Mouse (Mus musculus) layer of hippocampus, adult 18-20 months (tissue): ENCODE measurements around the gene Fam163b. TPM values are rescaled to one million over a fixed set of nuclear protein-coding genes. Genes with fewer than 3 reads are reported as not detected.

Experiments used
- DNase-seq, 2 experiments: peaks; one replicate each; pipeline ENCODE4 v3.0.0; 2022; ENCODE audit warnings: low spot score in 2 of 2
- total RNA-seq, 2 experiments: library from RNA; stranded (reverse); gene quantifications; 2 replicates each; pipeline ENCODE4 v1.2.3; 2021

Gene Fam163b
- total RNA-seq, 2 experiments from 2014 or later: 118 to 119 TPM

- DNase-seq: no peak
Measured at GRCm38 (mm10) chr2:27136336-27136735, 6.0 kb downstream of the Fam163b start.

GRCm38 (mm10) chr2:27135935-27136334 is 6.4 kb downstream of the Fam163b start:
- DNase-seq: no peak

GRCm38 (mm10) chr2:27128990-27129389 is 13.3 kb downstream of the Fam163b start:
- DNase-seq: no peak

- no peak for DNase-seq
Measured at GRCm38 (mm10) chr2:27126496-27126895, 15.8 kb downstream of the Fam163b start.

- DNase-seq: no peak
Measured at GRCm38 (mm10) chr2:27125979-27126378, 16.3 kb downstream of the Fam163b start.

- DNase-seq: no peak
Measured at GRCm38 (mm10) chr2:27123121-27123520, 19.2 kb downstream of the Fam163b start.

GRCm38 (mm10) chr2:27122578-27122977 is 19.7 kb downstream of the Fam163b start:
- DNase-seq: no peak

- DNase-seq: no peak
Measured at GRCm38 (mm10) chr2:27121626-27122355, 20.5 kb downstream of the Fam163b start.

- DNase-seq: no peak
Measured at GRCm38 (mm10) chr2:27120241-27120641, 22.1 kb downstream of the Fam163b start.

- no peak for DNase-seq
Measured at GRCm38 (mm10) chr2:27119766-27120165, 22.5 kb downstream of the Fam163b start.

- DNase-seq: no peak
Measured at GRCm38 (mm10) chr2:27118452-27118851, 23.8 kb downstream of the Fam163b start.

GRCm38 (mm10) chr2:27114169-27114568 is 28.1 kb downstream of the Fam163b start:
- no peak for DNase-seq

- DNase-seq: no peak
Measured at GRCm38 (mm10) chr2:27112585-27112984, 29.7 kb downstream of the Fam163b start.

- peak in 1 of 2 experiments; percentile 44 for DNase-seq
Measured at GRCm38 (mm10) chr2:27109052-27109451, 33.2 kb downstream of the Fam163b start.

GRCm38 (mm10) chr2:27108144-27108543 is 34.1 kb downstream of the Fam163b start:
- no peak for DNase-seq

- DNase-seq: no peak
Measured at GRCm38 (mm10) chr2:27106816-27107215, 35.5 kb downstream of the Fam163b start.

- DNase-seq: peak in 1 of 2 experiments; percentile 72
Measured at GRCm38 (mm10) chr2:27103554-27103953, 38.7 kb downstream of the Fam163b start.

GRCm38 (mm10) chr2:27097776-27098175 is 44.5 kb downstream of the Fam163b start:
- peak in 1 of 2 experiments; percentile 45 for DNase-seq

- no peak for DNase-seq
Measured at GRCm38 (mm10) chr2:27097241-27097656, 45.0 kb downstream of the Fam163b start.

- DNase-seq: no peak
Measured at GRCm38 (mm10) chr2:27096341-27096981, 45.8 kb downstream of the Fam163b start.

GRCm38 (mm10) chr2:27095178-27095577 is 47.1 kb downstream of the Fam163b start:
- DNase-seq: no peak

- no peak for DNase-seq
Measured at GRCm38 (mm10) chr2:27089238-27089637, 53.1 kb downstream of the Fam163b start.

- no peak for DNase-seq
Measured at GRCm38 (mm10) chr2:27088700-27089099, 53.6 kb downstream of the Fam163b start.
